Mouse (Mus musculus): ENCODE results near the gene Mphosph8.

Gene Mphosph8
- long read RNA-seq, experiment 1, partial matches to known transcripts: 40 of 45 reads
- long read RNA-seq, experiment 1, other reads (novel, unspliced or antisense): 5 of 45 reads
- long read RNA-seq, experiment 2, partial matches to known transcripts: 56 of 56 reads
- long read RNA-seq, experiment 2, other reads (novel, unspliced or antisense): 0 of 56 reads

DNA sequence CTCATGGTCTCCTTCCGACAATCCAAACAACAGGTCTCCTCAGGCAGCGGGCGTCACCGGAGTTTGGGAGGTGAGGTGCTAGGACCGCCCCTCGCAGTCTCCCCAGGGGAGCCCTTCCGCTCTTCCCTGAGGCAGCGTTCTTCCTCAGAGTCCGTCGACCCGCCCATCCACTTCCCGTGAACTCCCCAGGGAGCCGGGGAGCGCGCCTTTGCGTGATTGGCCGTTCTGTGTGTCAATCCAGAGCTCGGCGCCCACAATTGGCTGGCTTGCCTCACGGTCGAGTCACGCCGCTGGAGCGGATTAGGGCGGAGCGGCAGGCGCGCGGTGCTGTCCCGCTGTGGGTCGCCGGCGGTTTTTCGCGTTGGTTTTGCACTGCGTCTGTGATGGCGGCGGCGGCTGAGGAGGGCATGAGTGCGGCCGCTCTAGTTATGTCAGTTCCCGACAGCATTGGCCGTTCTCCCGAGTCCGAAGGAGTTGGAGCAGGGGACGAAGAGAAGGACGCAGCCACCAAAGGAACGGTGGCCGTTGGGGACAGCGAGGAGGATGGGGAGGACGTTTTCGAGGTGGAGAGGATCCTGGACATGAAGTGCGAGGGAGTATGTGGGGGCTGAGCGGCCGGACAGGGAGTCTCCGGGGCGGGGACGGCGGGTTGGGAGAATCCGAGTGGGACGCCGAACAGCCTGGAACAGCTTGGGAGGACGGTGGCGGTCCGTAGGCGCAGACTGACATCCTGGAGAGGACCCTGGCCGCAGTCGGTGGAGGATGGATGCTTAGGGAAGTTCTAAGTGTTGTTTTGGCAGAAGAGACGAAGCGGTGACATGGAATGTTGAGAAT, at the start of gene Mphosph8:
Gene Mphosph8, plus strand, starts transcription at position 280 of the 834 bp plus-strand sequence.
- intact Hi-C loops (cut with DNase I): no loop called here

GRCm38 (mm10) chr14:56620425-56620824, 47.6 kb upstream of the Mphosph8 start:
- intact Hi-C loops (cut with DNase I): no loop called here

DNA sequence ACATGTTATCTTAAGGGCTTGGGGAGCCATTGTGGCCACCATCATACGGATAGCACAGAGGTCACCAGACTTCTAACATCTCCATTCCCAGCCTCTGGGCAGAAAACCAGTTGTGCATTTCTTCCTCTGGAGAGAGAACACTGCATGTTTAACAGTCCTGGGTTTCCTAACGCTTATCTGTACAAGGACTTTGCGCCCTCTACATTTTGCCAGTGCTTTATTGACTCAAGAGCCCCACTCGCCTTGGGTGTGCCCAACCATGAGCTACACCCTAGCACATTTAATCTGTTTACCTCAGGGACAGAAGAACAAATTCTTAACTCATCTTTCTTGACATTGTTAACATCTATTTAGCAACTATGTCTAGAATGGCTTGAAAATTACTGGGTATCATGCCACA, 41.8 kb upstream of the Mphosph8 start:
- intact Hi-C loops (cut with DNase I): no loop called here

- intact Hi-C loops (cut with DNase I): no loop called here
Measured at GRCm38 (mm10) chr14:56628336-56628735, 39.7 kb upstream of the Mphosph8 start.

GRCm38 (mm10) chr14:56631109-56631508, 36.9 kb upstream of the Mphosph8 start:
- intact Hi-C loops (cut with DNase I): no loop called here

DNA sequence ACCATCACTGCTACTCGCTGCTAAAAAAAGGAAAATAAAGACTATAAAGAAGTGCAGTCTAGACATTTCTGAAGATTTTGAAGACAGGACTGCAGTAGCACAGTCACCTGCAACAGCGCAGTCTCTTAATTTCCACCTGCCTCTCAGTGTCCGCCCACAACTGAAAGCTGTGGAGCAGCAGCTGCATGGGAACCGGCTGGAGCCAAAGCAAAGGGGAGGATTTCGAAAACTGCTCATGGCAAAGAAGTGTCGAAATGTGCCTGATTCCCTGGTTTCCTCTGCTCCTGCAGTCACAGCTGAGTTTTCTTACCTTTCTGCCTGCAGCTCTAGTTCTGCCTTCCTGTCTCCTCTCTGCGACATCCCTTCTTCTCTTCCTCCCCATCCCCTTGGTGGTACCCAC, 20.8 kb upstream of the Mphosph8 start:
- intact Hi-C loops (cut with DNase I): no loop called here

- intact Hi-C loops (cut with DNase I): no loop called here
Measured at GRCm38 (mm10) chr14:56649448-56649847, 18.6 kb upstream of the Mphosph8 start.

DNA sequence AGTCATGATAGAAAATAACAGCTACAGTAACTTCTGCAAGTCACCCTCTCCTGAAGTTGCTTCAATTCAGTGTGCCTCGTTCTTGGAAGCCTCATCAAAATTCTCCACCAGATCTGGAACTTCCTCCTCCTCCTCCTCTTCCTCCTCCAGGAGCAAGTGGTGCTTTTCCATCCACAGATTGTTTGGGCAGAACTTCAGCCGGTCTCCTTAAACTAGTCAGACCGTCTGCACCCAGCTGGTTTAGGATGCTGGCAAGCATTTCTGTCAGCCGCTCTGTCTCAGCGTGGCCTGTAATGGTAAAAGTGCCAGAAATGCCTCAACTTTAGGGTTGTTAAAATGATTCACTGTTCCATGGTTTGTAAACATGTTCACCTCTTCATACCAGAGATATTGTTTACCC, 2.4 kb upstream of the Mphosph8 start:
- intact Hi-C loops (cut with DNase I): no loop called here

DNA sequence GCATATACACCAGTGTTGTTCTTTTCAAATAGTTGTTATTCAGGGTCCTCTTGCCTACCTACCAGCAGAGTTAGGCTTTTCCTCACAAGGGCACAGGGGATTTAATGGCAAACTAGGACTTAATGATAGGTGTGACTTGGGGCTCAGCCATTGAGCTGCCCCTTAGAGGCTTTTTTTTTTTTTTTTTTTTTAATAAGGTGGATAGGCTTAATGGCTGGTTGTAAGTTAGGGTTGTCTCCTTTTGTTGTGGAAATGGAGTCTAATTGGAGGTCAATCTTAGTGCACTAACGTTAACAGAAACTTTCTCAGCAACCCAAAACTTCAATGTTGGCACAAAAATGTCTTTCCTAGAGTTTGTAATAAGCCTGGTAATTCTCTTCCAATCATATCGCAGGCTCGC, 1.1 kb upstream of the Mphosph8 start:
- intact Hi-C loops (cut with DNase I): no loop called here

GRCm38 (mm10) chr14:56669046-56669620, 1.1 kb downstream of the Mphosph8 start:
- intact Hi-C loops (cut with DNase I): no loop called here

- intact Hi-C loops (cut with DNase I): loop anchor here (10.0 kb wide), 1 partner anchor 91 kb away; no protein-coding TSS in a partner anchor
Measured at GRCm38 (mm10) chr14:56685426-56685825, 17.4 kb downstream of the Mphosph8 start.

DNA sequence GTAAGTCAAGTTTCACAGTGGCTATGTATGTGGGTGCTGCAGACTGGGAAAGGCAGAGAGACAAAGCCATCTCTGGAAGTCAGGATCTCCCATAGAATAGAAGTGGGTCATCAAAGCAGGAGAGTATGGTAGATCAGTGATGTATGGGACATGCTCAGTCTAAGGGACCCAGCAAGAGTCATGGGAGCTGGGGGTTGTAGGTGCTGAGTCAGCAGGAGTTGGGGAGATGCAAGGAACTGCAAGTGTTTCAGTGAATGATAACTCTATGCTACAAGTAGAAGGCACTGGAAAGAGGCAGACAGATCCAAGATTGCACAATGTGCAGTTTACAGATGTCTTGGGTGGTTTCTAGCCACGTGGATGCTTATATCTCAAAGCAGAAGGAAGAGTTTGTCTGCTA, 21.1 kb downstream of the Mphosph8 start:
- intact Hi-C loops (cut with DNase I): loop anchor here (10.0 kb wide), 1 partner anchor 94 kb away; no protein-coding TSS in a partner anchor

- intact Hi-C loops (cut with DNase I): loop anchor here (10.0 kb wide), 1 partner anchor 95 kb away; no protein-coding TSS in a partner anchor
Measured at GRCm38 (mm10) chr14:56689766-56690165, 21.7 kb downstream of the Mphosph8 start.

GRCm38 (mm10) chr14:56695495-56695894, 27.4 kb downstream of the Mphosph8 start:
- intact Hi-C loops (cut with DNase I): no loop called here

GRCm38 (mm10) chr14:56697836-56698235, 29.8 kb downstream of the Mphosph8 start:
- intact Hi-C loops (cut with DNase I): no loop called here

DNA sequence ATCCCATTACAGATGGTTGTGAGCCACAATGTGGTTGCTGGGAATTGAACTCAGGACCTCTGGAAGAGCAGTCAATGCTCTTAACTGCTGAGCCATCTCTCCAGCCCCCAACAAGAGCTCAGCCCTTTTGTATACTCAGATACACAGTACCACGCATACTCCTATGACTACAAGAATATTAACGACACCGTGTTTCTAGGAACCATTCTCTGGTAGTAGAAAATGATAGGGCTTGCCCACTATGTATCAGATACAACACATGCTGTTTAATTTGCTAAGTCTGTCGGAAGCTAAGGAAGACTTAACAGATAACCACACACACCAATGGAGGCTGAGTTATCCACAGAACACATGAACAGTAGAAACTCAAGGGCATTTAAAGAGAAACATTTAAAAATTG, 34.6 kb downstream of the Mphosph8 start:
- intact Hi-C loops (cut with DNase I): no loop called here

DNA sequence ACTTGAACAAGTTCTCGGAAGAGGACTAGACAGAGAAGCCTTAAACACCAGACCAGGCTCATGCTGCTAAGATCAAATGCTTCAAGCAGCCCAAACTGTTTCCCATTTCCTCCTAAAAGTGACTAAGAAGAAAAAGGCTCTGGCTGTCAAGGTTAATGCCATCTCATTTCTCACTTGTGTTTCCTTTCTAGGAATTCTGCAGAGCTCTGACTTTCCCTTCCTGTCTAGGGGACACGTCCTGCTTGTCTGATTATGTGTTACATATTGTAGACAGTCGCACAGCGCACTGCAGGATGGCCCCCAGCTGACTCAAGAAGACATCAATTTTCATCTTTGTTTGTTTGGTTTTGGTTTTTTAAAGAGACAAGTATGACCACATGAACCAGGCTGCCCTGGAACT, 37.6 kb downstream of the Mphosph8 start:
- intact Hi-C loops (cut with DNase I): no loop called here

- intact Hi-C loops (cut with DNase I): no loop called here
Measured at GRCm38 (mm10) chr14:56726493-56726892, 58.4 kb downstream of the Mphosph8 start.

DNA sequence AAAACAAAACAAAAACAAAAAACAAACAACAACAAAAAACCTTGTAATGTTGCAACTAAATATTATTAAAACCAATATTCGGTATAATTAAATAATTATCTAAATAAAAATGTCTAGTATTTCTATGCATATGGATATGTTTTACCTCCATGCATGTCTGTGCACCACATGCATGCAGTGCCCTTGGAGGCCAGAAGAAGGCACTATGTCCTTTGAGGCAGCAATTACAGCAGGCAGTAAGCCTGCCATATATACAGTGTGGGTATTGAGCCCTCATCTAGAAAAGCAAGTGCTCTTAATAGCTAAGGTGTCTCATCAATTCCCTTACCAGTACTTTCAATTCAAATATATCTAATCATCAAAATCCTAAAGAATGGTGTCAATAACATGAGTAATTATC, 72.1 kb downstream of the Mphosph8 start:
- intact Hi-C loops (cut with DNase I): no loop called here
